Mouse (Mus musculus) regulatory T cell (primary cell): ENCODE measurements at regions not wholly inside any gene's neighbourhood (a gene's known extent, or its start where the extent isn't known, plus 50 kb on each side); places are given as distances from the start of the nearest gene placed in this dataset.

ENCODE experiments used
- in situ Hi-C: fragments of 300-600 bp; cut with MboI, MseI; formaldehyde crosslinking; loops from one replicate; pipeline ENCODE4 v1.15.1; 2025; ENCODE audit warnings: high pct_unique_total_duplicates

DNA sequence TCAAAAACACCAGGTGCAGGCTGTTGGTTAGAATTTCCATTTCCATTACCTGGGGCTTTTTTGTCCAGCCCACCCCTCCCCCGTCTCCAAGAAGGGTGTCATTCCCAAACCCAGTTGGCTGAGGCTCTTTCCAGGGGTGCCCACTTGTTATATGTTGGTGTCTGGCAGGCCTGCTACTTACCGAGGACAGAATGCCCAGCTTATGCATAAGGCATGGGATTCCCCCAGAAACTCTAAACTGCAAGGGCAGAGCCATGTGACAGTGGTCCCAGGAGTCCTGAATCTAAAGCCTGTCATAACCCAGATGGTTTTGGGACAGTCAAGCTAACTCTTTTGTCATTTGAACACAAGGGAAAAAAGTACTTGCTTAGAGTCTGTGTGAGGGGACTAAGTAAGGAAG lies 69.6 kb upstream of the Id2 start:
- in situ Hi-C loops: no loop called here

- in situ Hi-C loops: no loop called here
Measured at GRCm38 (mm10) chr12:25165650-25166049, 68.7 kb upstream of the Id2 start.

- in situ Hi-C loops: no loop called here
Measured at GRCm38 (mm10) chr12:25164724-25165123, 67.8 kb upstream of the Id2 start.

DNA sequence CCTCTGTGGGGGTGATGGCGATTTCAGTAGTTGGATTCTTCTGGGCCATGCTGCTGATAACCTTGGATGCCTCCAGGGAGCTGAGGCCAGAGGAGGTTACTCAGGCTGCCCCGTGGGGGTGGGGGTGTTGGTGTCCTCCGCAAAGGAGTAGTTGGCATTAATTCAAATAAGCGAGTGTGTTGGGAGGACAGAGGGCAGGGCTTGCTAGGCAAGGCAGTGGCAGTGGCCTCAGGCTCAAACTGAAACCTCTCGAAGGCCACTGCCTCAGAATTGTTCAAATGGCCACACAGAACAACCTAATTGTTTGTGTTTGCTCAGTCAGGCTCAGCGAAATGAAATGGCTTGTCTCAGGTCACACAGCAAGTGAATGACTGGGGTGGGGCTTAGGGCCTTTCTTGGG lies 66.6 kb upstream of the Id2 start:
- in situ Hi-C loops: no loop called here

- in situ Hi-C loops: no loop called here
Measured at GRCm38 (mm10) chr12:25162843-25163242, 65.9 kb upstream of the Id2 start.

DNA sequence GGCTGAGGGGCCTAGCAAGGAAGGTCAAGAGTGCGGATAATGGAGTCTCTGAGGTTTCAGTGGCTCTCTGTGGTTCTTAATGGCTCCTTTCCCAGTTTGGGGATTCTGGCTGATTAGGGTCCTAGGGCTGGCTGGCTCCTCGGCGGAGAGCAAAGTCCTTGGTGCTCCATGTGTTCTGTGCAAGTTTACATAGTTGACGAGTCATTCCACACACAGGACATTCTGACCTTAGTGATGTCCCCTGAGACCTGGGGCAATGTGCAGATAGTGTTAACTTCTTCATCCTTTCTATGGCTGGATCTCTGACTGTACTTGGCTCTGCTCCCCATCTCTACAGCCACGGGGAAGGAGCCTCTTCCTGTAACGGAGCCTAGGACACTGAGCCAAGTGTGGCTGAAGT lies 65.0 kb upstream of the Id2 start:
- in situ Hi-C loops: no loop called here

DNA sequence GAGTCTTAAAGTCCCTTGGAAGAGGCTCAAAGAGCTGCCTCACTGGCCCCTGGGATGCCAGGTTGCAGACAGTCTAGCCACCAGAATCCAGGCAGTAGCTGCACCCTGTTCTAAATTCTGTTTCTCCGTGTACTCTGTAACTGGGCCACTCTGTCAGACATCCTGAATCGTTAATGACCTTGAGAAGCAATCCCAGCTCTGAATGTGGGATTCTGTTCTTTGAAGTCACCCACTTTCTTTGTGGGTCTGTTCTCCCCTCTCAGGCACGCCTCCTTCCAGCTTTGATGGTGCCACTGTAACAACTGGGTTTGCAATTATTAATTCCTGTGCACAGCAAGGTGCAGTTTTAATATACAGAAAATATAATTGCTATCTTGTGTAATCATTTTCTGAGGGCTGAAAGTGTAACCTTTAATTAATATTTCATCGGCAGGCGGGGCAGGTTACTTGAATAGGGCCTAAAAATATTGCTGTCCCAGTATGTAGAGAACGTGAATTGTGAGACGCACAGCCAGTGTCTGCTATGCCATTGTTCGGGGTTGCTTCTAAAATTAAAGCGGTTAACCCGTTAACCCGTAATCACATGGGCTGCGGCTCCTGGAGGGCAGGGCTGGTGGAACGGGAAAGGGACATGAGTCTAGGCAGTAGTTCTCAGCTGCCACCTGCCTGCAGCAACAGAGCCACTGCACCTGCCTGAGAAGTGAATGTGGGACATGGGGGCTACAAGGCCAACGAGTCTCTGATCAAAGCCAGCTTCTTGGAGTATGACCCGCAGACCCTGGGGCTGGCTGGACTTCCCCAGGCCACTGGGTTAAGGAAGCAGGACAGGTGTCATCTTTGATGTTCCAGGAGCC lies 64.3 kb upstream of the Id2 start:
- in situ Hi-C loops: no loop called here

GRCm38 (mm10) chr12:25159091-25159490 lies 62.2 kb upstream of the Id2 start:
- in situ Hi-C loops: no loop called here

DNA sequence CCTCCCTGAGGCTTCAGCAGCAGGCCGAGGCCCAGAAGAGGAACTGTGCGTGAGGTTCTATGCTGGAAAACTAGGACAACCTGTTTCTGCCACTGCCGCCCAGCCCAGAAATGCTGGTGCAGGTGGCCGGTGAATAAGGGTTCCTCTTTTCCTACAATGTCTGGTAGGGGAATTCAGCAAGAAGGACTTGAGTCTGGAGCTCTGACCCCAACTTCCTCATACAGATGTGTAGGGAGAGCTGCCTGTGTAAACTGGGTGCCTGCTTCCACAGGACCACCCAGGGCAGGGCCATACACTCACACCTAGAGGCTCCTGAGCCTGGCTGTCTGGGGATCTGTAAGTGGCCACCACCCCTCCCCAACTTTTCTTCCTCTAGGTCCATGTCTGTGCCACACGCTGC lies 60.3 kb upstream of the Id2 start:
- in situ Hi-C loops: no loop called here

DNA sequence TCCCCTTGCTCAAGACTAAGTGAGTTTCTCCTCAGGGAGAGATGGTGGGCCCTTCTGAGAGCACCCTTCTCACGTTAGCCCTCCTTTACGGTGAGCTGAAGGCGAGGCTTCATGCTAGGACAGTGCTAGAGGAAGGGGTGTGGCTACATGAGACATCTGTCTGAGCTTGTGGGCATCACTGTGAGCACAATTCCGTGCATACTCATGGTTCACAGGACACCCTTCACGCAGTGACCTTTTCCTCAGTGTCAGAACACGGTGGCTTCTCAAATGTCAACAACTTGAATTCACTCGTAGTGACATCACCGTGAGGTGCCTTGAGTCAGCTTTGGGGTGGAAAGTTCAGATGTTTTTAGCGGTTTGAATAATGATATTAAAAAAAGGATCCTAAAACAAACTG lies 58.5 kb upstream of the Id2 start:
- in situ Hi-C loops: no loop called here

GRCm38 (mm10) chr12:25148099-25148498 lies 51.2 kb upstream of the Id2 start:
- in situ Hi-C loops: no loop called here
